Mouse (Mus musculus) gastrocnemius, postnatal 36 days (tissue): ENCODE data around the gene Rtl6. TPM values are rescaled to one million over a fixed set of nuclear protein-coding genes. Genes with fewer than 3 reads are reported as not detected.

Experiments used
- DNase-seq, 2 experiments: peaks; one replicate each; pipeline ENCODE4 v3.0.0; 2022
- intact Hi-C: fragments of 180-260 bp; cut with DNase I; formaldehyde crosslinking; loops from one replicate; pipeline ENCODE4 v1.15.1; 2025
- total RNA-seq, 2 experiments: library from RNA; stranded (reverse); gene quantifications; 2 replicates each; pipeline ENCODE4 v1.2.3; 2021

The Rtl6 gene
- total RNA-seq, 2 experiments from 2014 or later: 3.1 to 3.4 TPM

DNA sequence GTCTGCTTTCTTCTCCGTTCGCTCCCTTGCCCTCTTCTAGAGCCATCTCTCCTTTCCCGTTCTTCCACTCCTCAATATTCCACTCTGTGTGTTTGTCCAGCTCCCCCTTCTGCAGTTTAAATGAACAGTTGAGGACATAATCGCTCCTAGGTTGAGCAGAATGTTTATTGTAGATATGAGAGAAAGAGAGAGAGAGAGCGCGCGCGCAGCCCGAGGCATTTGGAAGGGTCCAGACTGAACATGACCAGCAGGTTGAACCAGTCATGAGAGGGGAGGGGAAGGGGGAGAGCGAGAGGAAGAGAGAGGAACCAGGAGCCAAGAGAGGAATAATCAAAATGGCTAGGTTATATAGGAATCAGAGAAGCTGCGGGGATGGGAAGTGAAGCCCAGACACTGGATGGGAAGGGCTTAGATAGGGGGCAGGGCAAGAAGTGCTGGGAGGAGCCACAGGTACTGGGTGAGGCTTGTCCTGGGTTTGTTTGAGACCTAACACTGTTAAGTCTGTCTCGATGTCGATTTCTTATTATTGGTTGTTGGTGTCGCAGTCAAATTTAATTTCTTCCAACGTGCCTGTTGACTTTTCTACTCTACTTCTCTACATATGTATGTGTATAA, 18.5 kb downstream of the Rtl6 start:
- intact Hi-C loops: no loop called here
- no peak for DNase-seq

DNA sequence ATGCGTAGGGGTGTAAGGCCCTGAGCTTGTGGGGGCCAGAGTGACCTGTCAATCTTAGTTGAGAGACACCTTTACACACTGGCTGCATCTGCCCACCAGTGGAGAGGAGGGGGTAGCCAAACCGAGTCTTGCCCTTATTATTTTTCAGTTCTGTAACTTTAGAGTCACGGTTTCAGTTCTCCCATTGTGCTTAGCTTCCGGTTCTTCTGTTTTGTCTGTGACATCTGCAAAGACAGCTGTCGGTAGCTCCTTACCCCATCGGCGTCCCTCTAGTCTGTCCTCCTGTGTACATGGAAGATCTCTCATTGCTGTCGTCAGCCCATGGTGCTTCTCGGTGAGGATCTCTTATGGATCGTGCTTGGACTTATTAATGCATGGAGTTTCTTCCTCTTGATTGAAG, 20.5 kb downstream of the Rtl6 start:
- intact Hi-C loops: no loop called here
- DNase-seq: no peak

DNA sequence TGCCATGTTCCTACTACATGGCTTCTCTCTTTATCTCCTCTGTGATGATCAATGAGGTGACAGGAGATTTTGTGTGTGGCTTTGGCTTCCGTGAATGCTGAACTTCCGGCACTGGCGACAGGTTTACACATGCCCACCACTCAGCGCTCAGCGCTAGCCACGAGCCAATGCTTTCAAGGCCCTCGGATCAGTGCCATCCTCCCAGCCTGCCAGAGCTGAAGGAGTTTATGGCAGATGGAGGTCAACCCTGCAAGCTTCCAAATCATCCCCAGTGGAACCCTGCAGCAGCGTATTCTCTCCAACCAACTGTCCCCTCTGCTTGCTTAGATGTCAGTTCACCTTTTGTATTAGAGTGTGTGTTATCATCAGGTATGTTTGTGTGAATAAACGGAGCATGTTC, 21.0 kb downstream of the Rtl6 start:
- intact Hi-C loops: no loop called here

DNA sequence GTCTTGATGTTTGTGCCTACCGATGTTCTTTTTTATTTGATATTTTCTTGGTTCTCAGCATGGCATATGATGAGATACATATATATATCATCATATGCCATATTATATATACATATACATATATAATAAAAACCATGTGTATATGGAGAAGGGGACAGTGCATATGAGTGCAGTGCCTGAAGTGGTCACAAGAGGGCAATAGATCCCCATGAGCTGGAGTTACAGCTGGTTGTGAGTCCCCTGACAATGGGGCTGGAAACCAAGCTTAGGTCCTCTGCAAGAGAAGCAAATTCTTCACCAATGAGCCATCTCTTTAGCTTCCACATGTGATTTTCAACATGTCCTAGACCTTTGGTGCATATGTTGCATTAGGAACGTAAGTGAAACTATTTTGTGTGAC, 21.7 kb downstream of the Rtl6 start:
- intact Hi-C loops: loop anchor here (2.0 kb wide), 1 partner anchor 79 kb away; no protein-coding TSS in a partner anchor
- no peak for DNase-seq

More for the DNA sequence above, 21.0 kb downstream of the Rtl6 start:
- DNase-seq: no peak

DNA sequence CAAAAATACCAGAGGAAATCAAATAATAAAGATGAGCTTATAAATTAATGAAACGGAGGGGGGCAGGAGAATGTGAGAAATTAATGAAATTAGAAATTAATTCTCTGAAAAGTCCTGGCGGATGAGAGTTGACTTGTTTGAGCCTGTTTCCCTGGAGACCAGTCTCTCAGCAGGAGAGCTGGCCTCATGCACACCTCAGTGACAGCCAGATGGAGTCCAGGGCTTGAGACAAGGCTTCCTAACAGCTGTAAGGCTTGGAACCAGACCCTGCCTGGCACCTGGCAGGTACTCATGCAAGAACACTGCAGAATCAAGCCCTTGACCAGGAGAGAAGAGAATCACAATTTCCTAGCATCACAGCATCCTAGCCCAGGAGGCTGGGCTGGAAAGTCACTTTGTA, 25.4 kb downstream of the Rtl6 start:
- intact Hi-C loops: no loop called here
- DNase-seq: no peak

DNA sequence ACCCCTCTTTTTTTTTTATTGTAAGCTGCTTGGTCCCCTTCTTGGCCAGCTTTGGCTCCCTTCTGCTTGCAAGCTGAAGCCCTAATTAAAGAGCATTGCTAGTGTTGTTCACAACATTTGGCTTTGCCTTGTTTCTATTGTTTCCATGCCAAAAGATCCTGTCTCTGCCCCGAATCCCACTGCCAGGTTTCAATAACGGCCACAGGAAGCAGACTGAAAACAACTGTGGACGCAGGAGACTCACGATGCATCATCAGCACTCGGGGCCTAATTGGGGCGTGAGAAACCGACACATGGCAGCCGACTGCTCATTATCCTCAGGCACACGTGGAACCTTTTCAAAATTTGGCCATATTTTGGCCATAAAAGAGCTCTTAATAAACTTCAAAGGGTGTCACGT, 26.1 kb downstream of the Rtl6 start:
- no peak for DNase-seq
- intact Hi-C loops: no loop called here

DNA sequence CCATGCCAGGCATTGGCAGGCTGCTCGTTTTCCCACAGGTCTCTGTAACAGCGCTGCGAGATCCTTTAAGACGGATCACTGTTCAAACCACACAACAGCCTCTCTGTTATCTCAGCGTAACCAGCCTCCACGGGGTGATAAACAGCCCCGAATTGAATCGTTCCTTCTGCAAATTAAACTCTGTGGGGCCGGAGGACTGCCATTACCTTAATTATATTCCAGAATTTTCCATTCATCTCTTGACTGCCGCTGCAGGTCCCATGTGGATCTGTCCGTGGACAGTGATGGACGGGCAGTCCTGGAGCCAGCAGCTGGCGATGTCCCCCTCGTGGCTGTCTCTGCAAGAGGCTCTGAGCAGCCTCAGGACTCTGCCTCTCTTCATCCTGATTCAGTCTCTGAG, 30.7 kb downstream of the Rtl6 start:
- intact Hi-C loops: no loop called here

DNA sequence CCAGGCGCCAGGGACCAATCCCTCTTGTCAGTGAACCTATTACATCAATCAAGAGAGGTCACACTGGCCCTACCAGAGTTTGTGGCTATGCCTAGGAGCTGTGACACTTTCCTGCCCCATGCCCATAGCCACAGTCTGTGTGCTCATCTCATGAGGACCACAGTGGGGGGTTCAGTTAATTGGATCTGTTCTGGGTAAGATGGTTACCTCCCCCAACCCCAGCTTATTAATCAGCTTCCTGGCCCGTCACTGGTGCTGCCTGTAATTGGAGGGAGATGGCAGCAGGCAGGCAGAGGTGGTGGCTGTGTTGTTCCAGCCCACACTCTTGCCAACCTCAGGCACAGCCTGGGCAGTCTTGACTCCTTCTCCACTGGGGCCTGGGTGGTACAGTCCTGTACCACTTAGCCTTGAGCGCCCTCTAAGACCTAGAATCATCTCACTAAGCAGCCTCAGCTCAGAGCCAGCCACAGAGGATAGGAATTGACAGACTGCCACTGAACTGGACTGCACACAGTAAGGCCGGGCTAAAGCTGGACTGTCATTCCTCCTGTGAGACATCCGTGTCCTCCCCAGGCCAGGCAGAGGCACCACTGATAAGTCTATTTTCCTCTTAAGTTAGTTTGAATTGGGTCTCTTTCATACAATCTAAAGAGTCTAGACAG, 32.3 kb downstream of the Rtl6 start:
- no peak for DNase-seq
- intact Hi-C loops: no loop called here

More for the DNA sequence above, 30.7 kb downstream of the Rtl6 start:
- no peak for DNase-seq

DNA sequence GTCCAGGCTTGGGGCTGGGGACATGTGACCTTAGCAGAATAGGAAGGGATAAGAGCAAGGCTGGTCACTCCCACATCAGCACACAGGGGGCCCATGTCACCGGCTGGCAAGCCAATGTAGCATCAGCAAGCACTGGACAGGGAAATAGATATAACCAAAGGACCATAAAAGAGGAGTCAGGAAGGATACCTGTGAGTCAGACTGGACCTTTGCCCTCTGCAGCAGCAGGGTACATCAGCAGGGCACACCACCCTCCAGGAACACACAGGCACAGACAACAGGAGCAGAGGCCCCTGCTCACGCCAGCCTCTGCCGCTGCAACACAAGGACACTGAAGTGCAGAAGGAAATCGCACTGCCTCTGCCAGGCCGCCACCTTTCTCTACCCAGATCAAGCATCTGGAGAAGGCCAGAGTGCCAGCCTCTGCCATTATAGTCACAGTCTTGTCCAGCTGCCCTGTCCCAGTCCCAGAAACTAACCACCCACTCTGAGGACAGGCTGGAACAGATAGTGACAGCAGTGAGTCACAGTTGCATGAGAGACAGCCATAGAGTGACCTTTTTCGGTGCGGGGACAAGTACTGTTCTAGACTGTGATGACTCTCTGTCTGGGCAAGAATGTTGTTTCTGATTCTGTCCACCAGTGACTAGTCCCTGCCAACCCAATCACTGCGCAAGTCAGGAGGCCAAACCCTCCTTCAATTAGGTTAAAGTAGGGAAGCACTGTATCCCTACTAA, 34.5 kb downstream of the Rtl6 start:
- intact Hi-C loops: no loop called here
- DNase-seq: no peak

DNA sequence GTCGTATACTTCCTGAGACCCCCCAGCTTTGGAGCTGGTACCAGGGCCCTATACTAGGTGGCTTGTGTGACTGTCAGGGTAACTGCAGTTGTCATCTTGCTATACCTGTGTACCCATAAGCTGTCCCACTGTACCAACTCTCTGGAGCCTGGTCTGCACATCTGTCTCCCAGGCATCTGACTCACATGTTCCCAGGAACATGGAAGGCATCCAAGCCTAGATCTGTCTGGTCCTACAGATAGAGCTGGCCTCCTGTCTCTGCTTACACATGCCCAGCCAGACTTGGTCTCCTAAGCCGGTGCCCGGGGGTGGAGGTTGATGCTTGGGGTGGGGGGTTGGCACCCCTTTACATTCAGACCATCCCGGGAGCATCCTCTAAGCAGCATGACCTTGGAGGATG, 36.1 kb downstream of the Rtl6 start:
- intact Hi-C loops: no loop called here
- no peak for DNase-seq

DNA sequence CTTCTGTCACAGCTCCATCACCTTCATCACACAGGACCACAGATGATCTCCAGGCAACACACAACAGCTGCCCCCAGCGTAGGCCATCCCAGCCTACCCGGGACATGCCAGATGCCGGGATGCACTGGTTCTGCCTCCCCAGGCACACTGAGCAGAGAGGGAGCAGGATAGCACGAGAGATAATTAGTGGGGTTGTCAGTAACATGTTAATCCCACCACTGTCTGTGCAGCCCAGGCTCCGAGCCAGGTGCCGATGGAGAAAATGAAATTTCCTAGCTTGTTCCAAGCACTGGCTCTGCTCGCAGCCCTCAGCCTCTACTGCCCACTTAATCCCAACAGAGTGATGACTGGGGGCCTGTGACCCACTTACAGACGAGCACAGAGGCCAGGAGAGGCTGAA, 39.1 kb downstream of the Rtl6 start:
- DNase-seq: no peak
- intact Hi-C loops: no loop called here

DNA sequence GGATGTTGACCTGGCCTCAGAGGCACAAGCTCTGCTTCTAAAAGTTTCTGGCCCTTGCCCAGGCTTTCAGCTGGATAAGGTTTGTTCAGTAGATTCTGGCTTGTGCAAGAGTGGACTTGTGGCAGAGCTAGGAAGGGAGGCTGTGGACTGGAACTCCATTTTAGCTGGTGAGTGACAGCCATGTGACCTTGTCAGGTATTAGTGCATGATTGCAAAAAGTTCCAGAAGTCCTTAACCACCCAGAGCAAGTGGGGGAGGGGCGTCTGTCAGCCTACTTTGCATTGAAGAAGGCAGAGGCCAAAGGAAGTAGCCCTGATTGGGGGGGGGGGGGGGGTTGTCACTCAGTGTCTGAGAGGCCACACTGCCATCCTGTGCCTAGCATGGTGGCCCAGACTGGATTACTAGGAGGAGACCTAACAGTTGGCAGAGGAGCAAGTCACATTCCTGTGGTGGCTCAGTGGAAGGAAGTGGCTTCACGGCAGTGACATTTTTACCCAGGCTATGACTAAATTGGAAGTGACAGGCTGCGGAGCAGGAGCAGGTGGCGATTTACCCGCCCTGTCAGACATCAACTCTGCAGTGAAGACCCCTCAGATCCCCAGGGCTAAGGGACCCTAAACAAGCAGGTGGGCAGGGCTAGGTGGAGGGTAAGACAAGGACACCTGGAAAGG, 44.9 kb downstream of the Rtl6 start:
- DNase-seq: no peak
- intact Hi-C loops: no loop called here

DNA sequence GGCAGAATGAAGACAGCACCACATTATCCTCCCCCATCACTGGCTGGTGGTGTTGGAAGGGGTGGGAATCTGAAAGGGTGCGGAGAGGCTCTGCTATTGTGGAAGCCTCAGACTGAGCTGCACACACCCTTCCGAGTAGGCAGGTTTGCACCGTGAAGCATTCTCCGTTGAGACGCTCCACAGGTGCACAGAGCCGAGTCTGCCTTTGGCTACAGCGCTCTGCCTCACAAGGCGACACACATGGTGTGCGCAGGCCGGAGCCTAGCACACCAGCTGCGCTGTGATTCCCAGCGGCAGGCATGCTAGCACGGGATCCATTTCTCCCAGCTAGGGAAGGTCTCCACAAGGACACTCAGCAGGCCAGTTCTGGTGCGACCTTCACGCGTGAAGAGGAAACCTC, 47.6 kb downstream of the Rtl6 start:
- intact Hi-C loops: no loop called here
- no peak for DNase-seq

DNA sequence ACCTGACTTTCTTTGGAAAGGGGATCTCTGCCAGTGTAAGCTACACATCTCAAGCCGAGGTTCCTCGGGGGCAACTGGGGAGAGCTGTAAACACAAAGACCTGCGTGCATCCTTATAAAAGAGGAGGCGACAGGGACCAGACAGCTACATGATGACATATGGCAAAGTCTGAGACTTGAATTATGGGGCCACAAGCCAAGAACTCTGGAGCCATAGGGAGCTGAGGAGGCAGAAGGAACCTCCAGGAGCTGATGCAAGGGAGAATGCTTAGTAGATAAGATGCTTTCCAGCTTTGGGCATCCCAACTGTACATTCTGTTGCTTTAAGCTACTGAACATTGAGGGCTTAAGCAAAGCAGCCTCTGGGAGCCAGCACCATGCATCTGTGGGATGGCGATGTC, 48.5 kb downstream of the Rtl6 start:
- intact Hi-C loops: no loop called here
- no peak for DNase-seq

DNA sequence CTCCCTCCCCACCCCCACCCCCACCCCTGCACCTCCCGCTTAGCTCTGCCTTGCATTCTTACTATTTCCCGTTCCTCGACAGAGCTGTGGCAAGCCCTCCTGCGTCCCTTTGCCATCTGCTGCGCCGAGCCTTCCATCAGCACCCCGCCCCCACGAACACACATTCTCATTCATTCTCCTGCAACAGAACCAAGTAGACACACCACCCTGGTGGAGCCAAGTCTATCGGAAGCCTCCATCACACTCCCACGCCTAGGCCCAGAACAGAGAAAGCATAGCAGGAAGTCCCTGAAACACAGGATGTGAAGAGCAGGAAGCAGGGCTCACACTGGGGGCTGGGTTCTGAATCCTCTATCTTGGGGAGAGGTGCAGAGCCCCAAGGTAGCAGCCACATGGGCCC, 51.6 kb downstream of the Rtl6 start:
- intact Hi-C loops: no loop called here
- DNase-seq: no peak

DNA sequence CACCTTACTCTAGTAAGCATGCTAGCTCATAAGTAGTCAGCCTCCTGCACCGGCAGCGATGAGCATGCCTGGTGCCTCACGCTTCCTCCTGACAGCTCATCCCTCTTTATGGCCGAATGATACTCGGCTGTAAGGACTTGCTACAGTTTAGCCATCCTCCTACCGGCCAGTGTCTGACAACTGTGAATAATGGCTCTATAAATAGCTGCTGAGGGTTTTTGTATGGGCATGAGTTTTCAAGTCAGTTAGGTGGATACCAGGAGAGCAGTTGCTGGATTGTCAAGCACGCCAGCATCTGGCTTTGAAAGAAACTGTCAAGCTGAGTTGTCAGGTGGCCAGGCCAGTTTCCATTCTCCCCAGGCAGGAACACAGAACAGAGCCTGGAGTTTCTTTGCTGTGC, 52.7 kb downstream of the Rtl6 start:
- intact Hi-C loops: no loop called here
- DNase-seq: no peak

Other genes starting within 250 kb of the Rtl6 start
- gene Parvg, start 233.8 kb downstream of the Rtl6 start, total RNA-seq: under 1 TPM; 0.74 to 0.97 TPM
- gene Shisal1, start 110.7 kb downstream of the Rtl6 start, total RNA-seq: under 1 TPM; 0.43 to 0.74 TPM
- gene Prr5, start 111.8 kb upstream of the Rtl6 start, total RNA-seq: 1 to 10 TPM; 3.4 to 3.5 TPM
- gene Arhgap8, start 162.2 kb upstream of the Rtl6 start, total RNA-seq: under 1 TPM; 0.17 to 0.38 TPM